ENCODE assay signal across 8 mouse cellular contexts in the genomic region with DNA sequence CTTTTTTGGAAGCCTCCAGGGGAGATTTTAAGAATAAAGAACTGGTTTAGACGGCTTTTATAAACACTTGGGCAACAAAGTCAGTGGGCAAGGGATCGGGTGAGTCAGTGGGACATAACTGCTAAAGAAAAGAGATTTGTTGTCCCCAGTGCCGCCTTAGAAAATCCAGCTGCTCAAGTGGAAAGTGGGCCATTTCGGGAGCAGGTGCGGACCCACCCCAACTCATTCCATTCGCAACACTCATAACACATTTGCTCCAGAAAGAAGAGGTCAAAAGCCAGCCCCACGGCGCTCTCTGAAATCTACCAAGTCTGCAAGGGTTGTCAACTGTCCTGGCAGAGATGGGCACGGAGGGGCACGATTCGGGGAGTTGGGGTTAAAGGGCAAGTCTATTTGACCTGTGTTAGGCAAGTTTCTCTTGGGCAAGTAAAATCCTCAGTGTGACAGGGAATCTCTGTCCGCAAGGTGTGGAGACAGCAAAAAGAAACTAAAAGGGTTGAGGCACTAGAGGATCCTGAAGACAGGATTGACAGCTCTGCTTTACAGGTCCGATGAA. TPM values are rescaled to one million over a fixed set of nuclear protein-coding genes. Genes with fewer than 3 reads are reported as not detected.
DNase-seq lines count a peak whose midpoint lies in the region; ATAC-seq and TF ChIP-seq lines count a peak whose summit lies in the region.

No protein-coding gene starts in this region.

- no peak for TF ChIP-seq POLR2A in kidney, adult 2 months (IDR thresholded peaks at IDR 0.05; ENCODE audit: low read depth, low read length)

- DNase-seq in kidney, adult 2 months: peak; percentile 34
- no peak for DNase-seq in kidney, postnatal 4 days
- DNase-seq in left cerebral cortex, adult 11 months (ENCODE audit: low spot score): no peak
- no peak for DNase-seq in adrenal gland, adult 8-10 months
- no peak for DNase-seq in spleen, postnatal 10 days (ENCODE audit: low spot score in 2 of 2)

- TF ChIP-seq CTCF in kidney, adult 2 months (conservative IDR thresholded peaks at IDR 0.05; ENCODE audit: insufficient read depth, insufficient read length, low read depth, low read length): no peak

- WGBS in kidney, adult 2 months: 41% methylated on average over 13 of the region's 13 CpGs
- WGBS in embryonic facial prominence, embryonic 15.5 days: 52% methylated on average over 13 of the region's 13 CpGs
- 53% methylated on average over 13 of the region's 13 CpGs for WGBS in kidney, embryonic 16.5 days
- WGBS in neural tube, embryonic 12.5 days: 60% methylated on average over 13 of the region's 13 CpGs

- no peaks in the 10 kb centered on the region for H3K9me3 ChIP-seq in embryonic facial prominence, embryonic 15.5 days (replicated peaks)
- no peaks in the 10 kb centered on the region for H3K9me3 ChIP-seq in kidney, embryonic 16.5 days (ENCODE audit: low read length)
- no peaks in the 10 kb centered on the region for H3K9me3 ChIP-seq in neural tube, embryonic 12.5 days

- no peaks in the 10 kb centered on the region for H3K36me3 ChIP-seq in kidney, adult 2 months (ENCODE audit: control insufficient read depth, insufficient read depth, low read length)
- no peaks in the 10 kb centered on the region for H3K36me3 ChIP-seq in embryonic facial prominence, embryonic 15.5 days
- no peaks in the 10 kb centered on the region for H3K36me3 ChIP-seq in kidney, embryonic 16.5 days (ENCODE audit: insufficient read depth, low read length)
- no peaks in the 10 kb centered on the region for H3K36me3 ChIP-seq in neural tube, embryonic 12.5 days

- peaks cover 3% of the 10 kb centered on the region; the same call in 1 of the 2 replicates for H3K4me1 ChIP-seq in kidney, adult 2 months (ENCODE audit: control insufficient read depth, insufficient read depth, low read length)
- H3K4me1 ChIP-seq in embryonic facial prominence, embryonic 15.5 days: peaks cover 12% of the 10 kb centered on the region
- peaks cover 5% of the 10 kb centered on the region; the same call in 1 of the 2 replicates for H3K4me1 ChIP-seq in kidney, embryonic 16.5 days (ENCODE audit: insufficient read depth, low read length)
- H3K4me1 ChIP-seq in neural tube, embryonic 12.5 days: peaks cover 8% of the 10 kb centered on the region

- H3K27ac ChIP-seq in kidney, adult 2 months (ENCODE audit: insufficient read depth, low read depth, low read length): peak overlapping the region; percentile 24; the same call in 1 of the 2 replicates
- H3K27ac ChIP-seq in embryonic facial prominence, embryonic 15.5 days (replicated peaks): no peak overlapping the region
- no peak overlapping the region for H3K27ac ChIP-seq in kidney, embryonic 16.5 days (ENCODE audit: low read length)
- H3K27ac ChIP-seq in neural tube, embryonic 12.5 days: no peak overlapping the region

- no peaks in the 10 kb centered on the region for H3K27me3 ChIP-seq in kidney, adult 2 months (replicated peaks; ENCODE audit: control insufficient read depth, insufficient read depth, low read length)
- H3K27me3 ChIP-seq in embryonic facial prominence, embryonic 15.5 days: peaks cover 23% of the 10 kb centered on the region
- peaks cover 13% of the 10 kb centered on the region; the same call in 1 of the 2 replicates for H3K27me3 ChIP-seq in kidney, embryonic 16.5 days (ENCODE audit: insufficient read depth, low read length)
- peaks cover 19% of the 10 kb centered on the region; the same call in 1 of the 2 replicates for H3K27me3 ChIP-seq in neural tube, embryonic 12.5 days (replicated peaks)

- no peak for ATAC-seq in embryonic facial prominence, embryonic 15.5 days (ENCODE audit: insufficient number of reproducible peaks, low FRiP score, low TSS enrichment, low read depth)
- no peak for ATAC-seq in kidney, embryonic 16.5 days (ENCODE audit: low FRiP score, low TSS enrichment)
- no peak for ATAC-seq in neural tube, embryonic 12.5 days (ENCODE audit: low FRiP score, low read depth)

- H3K4me2 ChIP-seq in embryonic facial prominence, embryonic 15.5 days (replicated peaks): peak overlapping the region; percentile 94
- peak overlapping the region; percentile 89 for H3K4me2 ChIP-seq in kidney, embryonic 16.5 days (replicated peaks; ENCODE audit: low read depth, low read length)
- peak overlapping the region; percentile 69 for H3K4me2 ChIP-seq in neural tube, embryonic 12.5 days (replicated peaks)

- no peak overlapping the region for H3K9ac ChIP-seq in embryonic facial prominence, embryonic 15.5 days
- peak overlapping the region; percentile 72 for H3K9ac ChIP-seq in kidney, embryonic 16.5 days (replicated peaks; ENCODE audit: low read length)
- H3K9ac ChIP-seq in neural tube, embryonic 12.5 days: no peak overlapping the region

- peak overlapping the region; percentile 67 for H3K4me3 ChIP-seq in kidney, adult 2 months (ENCODE audit: insufficient read depth, low read depth, low read length)
- peak overlapping the region; percentile 64 for H3K4me3 ChIP-seq in embryonic facial prominence, embryonic 15.5 days (replicated peaks)
- peak overlapping the region; percentile 75 for H3K4me3 ChIP-seq in kidney, embryonic 16.5 days (ENCODE audit: low read length)
- H3K4me3 ChIP-seq in neural tube, embryonic 12.5 days: peak overlapping the region; percentile 69; the same call in 1 of the 2 replicates

RNA-seq across cellular contexts. Expression of gene Cobl, which starts 1.1 kb away (rescaled TPM):
- polyA plus RNA-seq in kidney, adult 2 months (2012; rRNA removed): 15.1 and 18.0 TPM in 2 replicates
- polyA plus RNA-seq in embryonic facial prominence, embryonic 15.5 days (2015; fragmentation: Nextera tagmentation; extraction: Ambion mirVana): 31.9 and 40.0 TPM in 2 replicates
- polyA plus RNA-seq in kidney, embryonic 16.5 days (2015; fragmentation: Nextera tagmentation; extraction: Ambion mirVana): 7.5 and 7.6 TPM in 2 replicates
- polyA plus RNA-seq in neural tube, embryonic 12.5 days (2016; fragmentation: Nextera tagmentation; extraction: Ambion mirVana): 4.8 and 6.3 TPM in 2 replicates
- 1 to 10 TPM; 3.0 to 4.0 (median 3.5) TPM for total RNA-seq in adrenal gland, adult 8-10 months (2022)
